Mouse (Mus musculus) ES-E14 (cell line): Measurements from ENCODE around the gene 1110051M20Rik. TPM values are rescaled to one million over a fixed set of nuclear protein-coding genes. Genes with fewer than 3 reads are reported as not detected.

Source experiments
- DNase-seq: peaks from one replicate; pipeline ENCODE4 v3.0.0-alpha.2; 2013; ENCODE audit warnings: low read depth, low spot score
- H3K27ac ChIP-seq: 2 replicates; pipeline ENCODE4 v1.5.1; 2012; ENCODE audit warnings: low read depth, mild to moderate bottlenecking, low read length, moderate library complexity, mixed read lengths; ENCODE audit not compliant: poor library complexity, insufficient read depth, severe bottlenecking
- H3K36me3 ChIP-seq: 2 replicates; pipeline ENCODE4 v1.6.1; 2012; ENCODE audit warnings: mild to moderate bottlenecking, low read length, moderate library complexity, mixed read lengths; ENCODE audit not compliant: control insufficient read depth, poor library complexity, insufficient read depth, severe bottlenecking
- H3K4me1 ChIP-seq, 2 experiments: fragments of 150-350 bp in 1 of 2; sonication (generic) in 1 of 2; 2 replicates each; pipeline ENCODE4 v1.6.1; 2012; ENCODE audit warnings: low read length in 2 of 2, mild to moderate bottlenecking in 1 of 2, mixed read lengths in 1 of 2; ENCODE audit not compliant: control insufficient read depth in 2 of 2, insufficient read depth in 2 of 2, poor library complexity in 1 of 2
- H3K4me3 ChIP-seq, 2 experiments: fragments of 150-350 bp in 1 of 2; sonication (generic) in 1 of 2; 2 replicates each; pipeline ENCODE4 v1.5.1; 2012; ENCODE audit warnings: low read length in 2 of 2, low read depth in 1 of 2, mild to moderate bottlenecking in 1 of 2, mixed read lengths in 1 of 2; ENCODE audit not compliant: insufficient read depth in 1 of 2, poor library complexity in 1 of 2, severe bottlenecking in 1 of 2
- H3K9ac ChIP-seq: 2 replicates; pipeline ENCODE4 v1.6.1; 2012; ENCODE audit warnings: low read depth, mild to moderate bottlenecking, low read length, mixed read lengths; ENCODE audit not compliant: poor library complexity, insufficient read depth, severe bottlenecking
- H3K9me3 ChIP-seq: fragments of 150-350 bp; sonication (generic); 2 replicates; pipeline ENCODE4 v1.6.1; 2012; ENCODE audit warnings: low read depth, mild to moderate bottlenecking, low read length; ENCODE audit not compliant: control insufficient read depth, insufficient read depth
- CHD2 ChIP-seq: IDR thresholded peaks from 2 replicates; pipeline ENCODE4 v1.6.1; 2014; ENCODE audit warnings: mild to moderate bottlenecking, low read depth, low read length, inconsistent platforms
- HCFC1 ChIP-seq: IDR thresholded peaks from 2 replicates; pipeline ENCODE4 v1.6.1; 2012; ENCODE audit warnings: low read length, inconsistent platforms, borderline replicate concordance; ENCODE audit not compliant: insufficient read depth
- MAFK ChIP-seq: IDR thresholded peaks from 2 replicates; pipeline ENCODE4 v1.6.1; 2014; ENCODE audit warnings: mild to moderate bottlenecking, low read depth, low read length, inconsistent platforms; ENCODE audit not compliant: insufficient read depth
- ZC3H11A ChIP-seq: IDR thresholded peaks from 2 replicates; pipeline ENCODE4 v1.6.1; 2012; ENCODE audit warnings: low read depth, mild to moderate bottlenecking, inconsistent platforms, low read length, borderline replicate concordance
- ZNF384 ChIP-seq: IDR thresholded peaks from 2 replicates; pipeline ENCODE4 v1.6.1; 2012; ENCODE audit warnings: low read depth, low read length, inconsistent platforms
- in situ Hi-C, 2 experiments: fragments of 600-800 bp; cut with MboI; formaldehyde crosslinking; loops; one replicate each; pipeline ENCODE4 v1.15.1; 2025; ENCODE audit warnings: low sequenced_read_pairs in 2 of 2, inconsistent platforms in 1 of 2; ENCODE audit not compliant: unreplicated experiment in 2 of 2
- total RNA-seq: library from RNA; depleted of rRNA; stranded (reverse); fragments of 300-350 nt; gene quantifications from 2 replicates; pipeline ENCODE4 v1.2.3, GENCODE M21; 2012

1110051M20Rik gene
- total RNA-seq, 1 experiment: 12.4 TPM

GRCm38 (mm10) chr2:91291197-91292007 is 153.1 kb downstream of the 1110051M20Rik start:
- Histone ChIP-seq H3K9me3 (no peaks in the 10 kb centered on the region), H3K4me3 (no peak overlapping the region), H3K4me1 (peaks cover 0 to 2% of the 10 kb centered on the region in 2 experiments; a peak in 2 of 4 replicates), H3K9ac (no peak overlapping the region), H3K36me3 (no peaks in the 10 kb centered on the region), H3K27ac (no peak overlapping the region)
- in situ Hi-C loops: no loop called here
- no peak for DNase-seq
- TF ChIP-seq CHD2 (no peak), ZNF384 (no peak), HCFC1 (no peak), ZC3H11A (no peak), MAFK (no peak)

- H3K9ac ChIP-seq: no peak overlapping the region
- no peaks in the 10 kb centered on the region; a peak in 2 of 4 replicates for H3K4me1 ChIP-seq
- TF ChIP-seq ZNF384 (no peak), CHD2 (no peak), ZC3H11A (no peak), MAFK (no peak), HCFC1 (no peak)
- no peaks in the 10 kb centered on the region for H3K36me3 ChIP-seq
- H3K27ac ChIP-seq: no peak overlapping the region
- no peak overlapping the region for H3K4me3 ChIP-seq
- no peak for DNase-seq
- in situ Hi-C loops: loop anchor here (10.0 kb wide), 2 partner anchors 187 to 197 kb away; no protein-coding TSS in a partner anchor
- no peaks in the 10 kb centered on the region for H3K9me3 ChIP-seq
These were observed 156.9 kb downstream of the 1110051M20Rik start for GRCm38 (mm10) chr2:91287563-91287962.

GRCm38 (mm10) chr2:91285885-91286505 is 158.5 kb downstream of the 1110051M20Rik start:
- no peaks in the 10 kb centered on the region for H3K36me3 ChIP-seq
- in situ Hi-C loops: loop anchor here (10.0 kb wide), 2 partner anchors 189 to 199 kb away; no protein-coding TSS in a partner anchor
- peaks cover 0 to under 1% of the 10 kb centered on the region in 2 experiments; a peak in 2 of 4 replicates for H3K4me1 ChIP-seq
- no peaks in the 10 kb centered on the region for H3K9me3 ChIP-seq
- TF ChIP-seq CHD2 (no peak), ZC3H11A (peak; percentile 91)
- H3K9ac ChIP-seq: no peak overlapping the region
- H3K4me3 ChIP-seq: no peak overlapping the region
- peak; percentile 54 for DNase-seq
- no peak overlapping the region for H3K27ac ChIP-seq

GRCm38 (mm10) chr2:91284375-91285199 is 159.9 kb downstream of the 1110051M20Rik start:
- no peak overlapping the region for H3K27ac ChIP-seq
- in situ Hi-C loops: loop anchor here (10.0 kb wide), 2 partner anchors 190 to 200 kb away; no protein-coding TSS in a partner anchor
- no peaks in the 10 kb centered on the region for H3K9me3 ChIP-seq
- no peaks in the 10 kb centered on the region for H3K36me3 ChIP-seq
- no peak overlapping the region for H3K9ac ChIP-seq
- H3K4me3 ChIP-seq: no peak overlapping the region
- H3K4me1 ChIP-seq: peaks cover 0 to 2% of the 10 kb centered on the region in 2 experiments; a peak in 2 of 4 replicates
- TF ChIP-seq HCFC1 (no peak), MAFK (no peak), CHD2 (no peak), ZNF384 (no peak), ZC3H11A (no peak)
- no peak for DNase-seq
